Mouse (Mus musculus) frontal cortex, postnatal 10 days (tissue): Measurements from ENCODE around the gene Zcchc17.
A peak's percentile ranks its signal among the peaks of the same experiment; 100 is the strongest.

ENCODE experiments used
- DNase-seq, 2 experiments: peaks; one replicate each; pipeline ENCODE4 v3.0.0; 2022; ENCODE audit warnings: low spot score in 2 of 2, mixed read lengths in 1 of 2

Zcchc17 gene

GRCm38 (mm10) chr4:130283826-130284225 is 75.9 kb downstream of the Zcchc17 start:
- DNase-seq, result no peak

DNA sequence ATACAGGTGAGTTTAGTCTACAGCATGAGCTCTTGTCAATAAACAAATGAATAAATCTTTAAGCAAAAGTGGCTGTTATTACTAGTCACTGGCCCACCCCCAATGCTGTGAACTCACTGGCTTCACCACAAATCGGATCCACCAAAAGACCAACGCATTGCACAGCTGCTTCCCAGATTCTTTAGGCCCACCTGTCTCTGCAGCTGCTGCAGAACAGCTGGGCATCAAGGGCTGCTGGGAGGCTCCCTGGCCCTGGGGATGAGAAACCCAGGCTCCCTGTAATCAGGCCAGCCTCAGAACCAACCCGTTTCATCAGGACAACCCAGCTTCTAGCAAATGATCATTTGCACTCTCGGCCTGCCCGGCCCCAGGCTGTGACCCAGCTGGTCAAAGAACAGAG is 76.9 kb downstream of the Zcchc17 start:
- no peak for DNase-seq

DNA sequence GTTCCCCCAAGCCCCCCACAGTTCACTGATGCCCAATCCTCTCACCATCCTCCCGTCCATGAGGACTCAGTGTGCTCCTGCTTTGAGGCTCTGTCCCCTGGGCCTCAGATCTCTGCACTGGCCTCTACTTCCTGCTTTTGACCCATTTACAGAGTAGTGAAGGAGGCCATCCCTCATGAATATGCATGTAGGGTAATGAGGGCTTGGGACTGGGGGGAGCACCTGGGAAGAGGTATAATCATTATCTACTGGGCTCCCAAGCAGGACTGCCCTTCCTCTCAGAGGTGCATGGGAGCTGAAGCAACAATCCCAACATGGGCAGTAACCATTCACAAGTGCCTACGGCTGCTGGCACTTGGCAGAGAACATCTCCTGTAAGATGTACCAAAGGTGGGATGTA is 80.6 kb downstream of the Zcchc17 start, which contains the start of gene Serinc2:
Serinc2 (minus strand) TSS at position 101 of the 400 bp plus-strand sequence.
- DNase-seq, result no peak

- DNase-seq, result no peak
Measured at GRCm38 (mm10) chr4:130276573-130277176, 83.1 kb downstream of the Zcchc17 start.

DNA sequence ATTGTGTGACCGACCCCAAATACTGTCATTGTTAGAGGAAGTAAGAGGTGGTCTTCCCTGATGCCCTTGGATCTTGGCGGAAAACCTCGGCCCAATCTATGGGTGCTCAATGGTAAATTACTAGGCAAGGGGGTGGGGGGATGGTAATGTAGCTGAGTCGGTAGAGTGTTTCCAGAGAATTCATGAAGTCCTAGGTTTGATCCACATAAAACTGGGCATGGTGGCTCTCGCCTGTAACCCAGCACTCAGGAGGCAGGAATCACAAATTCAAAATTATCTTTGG is 84.0 kb downstream of the Zcchc17 start:
- DNase-seq, result no peak

DNA sequence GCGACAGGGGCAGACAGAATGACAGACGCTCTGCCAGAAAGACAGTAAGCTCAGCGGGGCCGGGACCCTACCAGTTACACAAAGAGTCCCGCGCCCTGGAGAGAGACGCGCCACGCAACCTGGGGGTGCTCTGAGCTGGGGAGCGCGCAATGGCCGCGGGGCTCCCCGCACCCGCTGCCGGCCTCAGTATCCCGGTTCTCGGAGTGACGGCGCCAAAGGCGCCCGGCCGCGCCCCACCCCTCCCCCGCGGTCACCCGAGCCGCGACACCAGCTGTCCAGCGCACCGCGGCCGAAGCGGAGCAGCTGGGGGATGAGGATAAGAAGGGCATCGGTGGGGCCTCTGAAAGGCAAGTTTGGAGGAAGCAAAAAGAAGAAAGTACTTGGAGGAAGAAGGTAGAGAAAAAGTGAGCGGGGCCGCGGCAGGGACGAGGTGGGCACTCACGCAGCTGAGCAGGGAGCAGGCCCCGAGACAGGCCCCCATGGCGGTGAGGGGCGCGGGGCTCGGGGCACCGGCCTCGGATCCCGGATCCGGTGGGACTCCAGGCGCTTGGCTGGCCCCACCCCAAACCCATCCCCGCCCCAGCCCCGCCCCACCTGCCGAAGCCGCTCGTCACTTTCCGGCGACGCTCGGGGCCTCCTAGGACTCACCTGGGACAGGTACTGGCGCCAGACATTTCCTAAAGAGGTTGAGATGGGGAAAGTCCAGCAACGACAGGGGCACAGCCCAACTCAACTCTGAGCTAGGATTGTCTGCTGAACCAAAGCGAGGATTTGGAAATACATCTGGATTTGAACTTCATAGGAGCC is 84.5 kb downstream of the Zcchc17 start:
- no peak for DNase-seq

DNA sequence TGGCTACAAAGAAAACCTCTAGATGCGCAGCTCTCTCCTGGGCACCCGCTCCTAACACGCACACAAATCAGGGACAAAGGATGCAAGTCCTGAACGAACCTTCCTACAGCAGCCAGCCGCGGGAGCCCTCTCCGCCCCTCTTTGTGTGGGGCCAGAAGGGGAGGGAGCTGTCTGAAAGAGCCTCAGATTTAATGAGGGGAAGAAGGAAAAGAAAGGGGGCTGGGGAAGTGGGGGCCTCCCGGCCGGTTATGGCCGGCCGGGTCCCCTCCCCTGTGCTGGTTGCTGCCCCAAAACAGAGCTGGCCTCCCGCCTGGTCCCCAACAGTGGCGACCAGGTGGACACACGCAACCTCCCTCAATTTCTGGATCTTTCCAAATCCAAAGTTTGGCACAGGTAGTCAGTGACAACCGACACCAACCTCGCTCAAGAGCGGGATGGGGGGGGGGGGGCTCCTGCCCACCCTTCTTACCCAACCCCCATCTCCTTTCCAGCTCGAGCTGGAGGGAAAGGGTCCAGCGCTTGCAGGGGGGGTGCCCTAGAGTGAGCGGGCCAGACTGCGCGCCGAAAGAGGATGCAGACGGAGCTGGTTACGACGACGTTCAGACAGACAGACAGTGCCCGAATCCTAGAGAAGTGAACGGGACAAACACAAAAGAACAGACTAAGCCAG is 85.3 kb downstream of the Zcchc17 start:
- DNase-seq, result peak in 1 of 2 experiments; percentile 27

DNA sequence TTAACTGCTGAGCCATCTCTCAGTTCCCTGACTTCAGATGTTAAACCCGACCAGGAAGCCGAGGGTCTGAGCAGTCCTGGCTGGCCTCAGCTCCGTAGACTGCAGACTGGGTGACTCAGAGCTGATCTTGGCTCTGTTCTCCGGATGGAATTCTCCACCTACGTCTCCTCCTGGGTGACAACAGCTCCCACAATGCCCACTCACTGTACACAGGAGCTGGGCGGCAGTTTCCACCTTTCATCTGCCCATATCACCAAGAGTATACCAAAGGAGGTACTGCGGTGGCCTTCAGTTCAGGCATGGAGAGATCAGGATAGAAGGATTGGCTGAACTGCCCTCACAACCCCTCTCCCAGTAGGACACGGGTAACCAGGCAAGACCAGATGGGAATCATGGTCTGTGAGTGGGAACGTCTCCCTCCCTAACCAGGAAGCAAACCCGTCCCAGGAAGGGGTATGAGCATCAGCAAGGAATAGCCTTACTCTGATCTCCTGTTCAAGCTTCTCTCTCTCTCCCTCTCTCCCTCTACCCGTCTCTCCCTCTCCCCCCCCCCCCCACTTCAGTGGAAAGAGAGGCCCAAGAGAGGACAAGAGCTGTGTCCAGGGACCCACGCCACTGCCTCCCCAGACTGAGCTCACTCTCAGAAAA is 85.9 kb downstream of the Zcchc17 start:
- DNase-seq, result no peak

DNA sequence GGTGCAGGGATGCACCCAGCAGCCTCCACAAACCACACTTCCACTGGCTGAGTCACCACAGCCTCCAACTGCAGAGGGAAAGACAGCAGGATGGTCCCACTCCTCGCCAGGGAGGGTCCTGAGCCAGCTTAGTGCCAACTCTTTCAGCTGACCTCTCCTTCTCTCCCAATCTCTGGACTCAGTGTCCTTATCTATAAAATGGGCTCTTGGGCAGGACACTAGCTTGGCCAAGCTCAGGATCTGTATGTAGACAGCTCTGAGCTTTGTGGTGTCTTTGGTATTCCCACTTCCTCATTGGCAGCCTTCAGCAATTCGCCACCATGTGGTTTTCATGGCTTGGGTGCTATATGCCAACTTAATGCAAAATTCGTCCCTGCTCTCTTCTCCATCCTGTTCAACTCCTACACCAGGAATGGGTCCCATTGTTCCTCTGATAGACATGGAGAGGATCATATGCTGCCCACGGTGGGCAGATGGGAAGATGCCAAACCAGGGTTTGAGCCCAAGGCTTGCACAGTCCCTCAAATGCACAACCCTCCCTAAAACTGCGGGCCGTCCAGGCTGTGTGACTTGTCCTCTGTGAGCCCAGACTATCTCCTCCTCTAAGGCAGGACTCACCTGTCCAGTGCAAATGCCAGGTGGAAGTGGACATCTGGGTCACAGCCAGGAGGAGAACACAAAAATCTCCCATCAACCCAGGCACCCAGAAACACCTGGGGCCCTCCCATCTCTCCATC is 89.0 kb downstream of the Zcchc17 start:
- DNase-seq, result no peak

DNA sequence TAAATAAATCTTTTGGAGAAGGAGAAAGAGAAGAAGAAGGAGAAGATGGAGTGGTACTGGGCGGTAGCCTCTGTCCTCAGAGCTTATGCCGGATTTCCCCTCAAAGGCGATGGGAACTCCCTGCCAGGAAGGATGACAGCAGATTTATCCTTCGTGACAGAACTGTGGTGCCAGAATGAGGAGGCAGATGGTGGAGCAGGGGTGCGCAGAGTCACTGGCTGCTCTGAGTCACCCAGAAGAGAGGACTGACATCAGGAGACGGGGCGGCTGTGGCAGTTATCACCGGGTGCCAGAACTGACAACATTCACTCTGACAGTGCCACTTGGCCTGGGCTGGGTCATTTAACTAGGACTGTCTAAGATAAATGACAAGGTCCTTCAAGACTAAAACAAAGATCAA is 89.7 kb downstream of the Zcchc17 start:
- peak; percentile 48 to 57 for DNase-seq

GRCm38 (mm10) chr4:130268736-130269135 is 91.0 kb downstream of the Zcchc17 start:
- no peak for DNase-seq

DNA sequence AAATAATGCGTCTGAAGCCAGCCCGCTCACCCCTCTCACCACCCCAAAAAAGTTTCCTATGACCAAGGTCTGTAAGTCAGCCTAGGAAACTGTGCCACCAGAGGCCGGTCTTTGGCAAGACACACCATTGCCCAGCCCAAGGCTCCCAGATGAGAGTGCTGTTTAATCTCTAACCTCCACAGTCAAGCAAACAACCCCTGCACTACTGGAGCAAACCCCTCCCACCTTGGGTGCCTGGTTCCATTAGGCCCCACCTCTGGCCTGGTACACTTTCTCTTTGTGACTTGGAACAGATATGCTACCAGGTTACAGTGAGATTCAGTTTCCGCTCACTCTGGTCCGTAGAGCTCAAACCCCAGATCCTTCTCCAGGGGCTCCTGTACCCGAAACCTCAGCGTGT is 92.7 kb downstream of the Zcchc17 start:
- no peak for DNase-seq

DNA sequence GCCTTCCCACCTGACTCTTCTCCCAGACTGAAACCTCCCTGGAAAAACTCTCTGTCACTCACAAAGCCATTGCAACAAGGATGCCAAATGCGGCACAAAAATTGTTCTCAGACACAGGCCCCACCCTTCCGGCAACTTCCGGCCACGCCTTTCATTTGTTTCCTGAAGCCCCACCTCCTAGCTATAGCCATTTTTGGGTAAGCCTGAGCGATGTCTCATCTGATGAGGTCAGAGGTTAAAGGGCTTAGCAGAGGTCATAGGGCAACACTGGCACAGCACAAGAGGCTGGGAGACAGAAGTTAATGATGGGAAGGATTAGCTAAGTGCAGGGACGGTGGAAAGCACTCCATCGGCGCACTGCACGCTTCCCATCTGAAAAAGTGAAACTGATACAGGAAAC is 93.1 kb downstream of the Zcchc17 start:
- no peak for DNase-seq
